Mouse (Mus musculus): ENCODE measurements around the gene Lrp6.
A peak's percentile ranks its signal among the peaks of the same experiment; 100 is the strongest.

The Lrp6 gene

GRCm38 (mm10) chr6:134434866-134435390 is 131.8 kb downstream of the Lrp6 start:
- DNase-seq (ENCODE audit: low spot score in 2 of 2) = no peak

GRCm38 (mm10) chr6:134434044-134434443 is 132.7 kb downstream of the Lrp6 start:
- no peak for DNase-seq (ENCODE audit: low spot score in 2 of 2)

- DNase-seq (ENCODE audit: low spot score in 2 of 2) = no peak
These were observed 133.5 kb downstream of the Lrp6 start for GRCm38 (mm10) chr6:134433281-134433680.

GRCm38 (mm10) chr6:134431583-134431982 is 135.2 kb downstream of the Lrp6 start:
- no peak for DNase-seq (ENCODE audit: low spot score in 2 of 2)

GRCm38 (mm10) chr6:134430161-134430799 is 136.5 kb downstream of the Lrp6 start:
- no peak for DNase-seq (ENCODE audit: low spot score in 2 of 2)

- DNase-seq (ENCODE audit: low spot score in 2 of 2) = no peak
These were observed 138.3 kb downstream of the Lrp6 start for GRCm38 (mm10) chr6:134428455-134428854.

- no peak for DNase-seq (ENCODE audit: low spot score in 2 of 2)
These were observed 139.6 kb downstream of the Lrp6 start for GRCm38 (mm10) chr6:134427165-134427564.

GRCm38 (mm10) chr6:134425216-134425717 is 141.5 kb downstream of the Lrp6 start:
- DNase-seq (ENCODE audit: low spot score in 2 of 2) = no peak

GRCm38 (mm10) chr6:134421921-134422320 is 144.8 kb downstream of the Lrp6 start:
- DNase-seq (ENCODE audit: low spot score in 2 of 2) = no peak

GRCm38 (mm10) chr6:134420375-134420774 is 146.4 kb downstream of the Lrp6 start:
- no peak for DNase-seq (ENCODE audit: low spot score in 2 of 2)

- DNase-seq (ENCODE audit: low spot score in 2 of 2) = no peak
These were observed 148.9 kb downstream of the Lrp6 start for GRCm38 (mm10) chr6:134417886-134418285.

GRCm38 (mm10) chr6:134416556-134417105 is 150.1 kb downstream of the Lrp6 start:
- no peak for DNase-seq (ENCODE audit: low spot score in 2 of 2)

GRCm38 (mm10) chr6:134414532-134414883 is 152.3 kb downstream of the Lrp6 start:
- DNase-seq (ENCODE audit: low spot score in 2 of 2) = no peak

- DNase-seq (ENCODE audit: low spot score in 2 of 2) = peak; percentile 15 to 19
These were observed 152.8 kb downstream of the Lrp6 start for GRCm38 (mm10) chr6:134413706-134414531.

- DNase-seq (ENCODE audit: low spot score in 2 of 2) = no peak
These were observed 159.5 kb downstream of the Lrp6 start for GRCm38 (mm10) chr6:134407226-134407625.

- no peak for DNase-seq (ENCODE audit: low spot score in 2 of 2)
These were observed 163.1 kb downstream of the Lrp6 start for GRCm38 (mm10) chr6:134403684-134404070.

- DNase-seq (ENCODE audit: low spot score in 2 of 2) = peak in 1 of 2 experiments; percentile 32
These were observed 163.7 kb downstream of the Lrp6 start for GRCm38 (mm10) chr6:134402914-134403683.
